8 mouse cellular contexts compared by ENCODE assay signal in genomic region chrX:53045187-53045903, GRCm38 (mm10). TPM values are rescaled to one million over a fixed set of nuclear protein-coding genes. Genes with fewer than 3 reads are reported as not detected.
DNase-seq lines count a peak whose midpoint lies in the region; ATAC-seq lines count a peak whose summit lies in the region.

No protein-coding gene starts in this region.

- ATAC-seq in activated CD4-positive, CD25-positive, alpha-beta regulatory T cell, adult 4 months, result no peak

- peak; percentile 95 for DNase-seq in heart, adult 11 months
- no peak for DNase-seq in heart, postnatal 25 days (ENCODE audit: low spot score)
- DNase-seq in heart, adult 18-20 months, result peak; percentile 22 to 45
- peak; percentile 29 to 41 for DNase-seq in kidney, adult 8-10 months
- peak; percentile 45 for DNase-seq in lung, postnatal 14 days
- DNase-seq in cerebellum, adult 9-11 months, result no peak
- no peak for DNase-seq in left cerebral cortex, adult 9 months (ENCODE audit: low spot score in 2 of 2)

- intact Hi-C loops in heart, postnatal 25 days (cut with DNase I), result no loop called here

RNA-seq across cellular contexts. Expression of gene Hprt, which starts 57.4 kb away (rescaled TPM):
- total RNA-seq in heart, postnatal 25 days (2021), result 10 to 100 TPM; 57.7 to 66.7 TPM
- 10 to 100 TPM; 50.8 to 69.5 TPM for total RNA-seq in heart, adult 18-20 months (2021)
- 100 to 1,000 TPM; 304 to 326 TPM for polyA plus RNA-seq in activated CD4-positive, CD25-positive, alpha-beta regulatory T cell, adult 4 months (2017; shearing (Covaris generic))

Comparison
In these comparisons a context has a peak if more than half of its experiments do, and no peak if none do; other contexts are left out.
1. DNase-seq: peak in heart, adult 11 months (single experiment), heart, adult 18-20 months (2 of 2), kidney, adult 8-10 months (2 of 2) and lung, postnatal 14 days (single experiment); none in heart, postnatal 25 days (single experiment), cerebellum, adult 9-11 months (single experiment) and left cerebral cortex, adult 9 months (0 of 2).